Comparison of ENCODE assay signal across 20 mouse cellular contexts in genomic region chr4:54878531-54878930, GRCm38 (mm10).
DNase-seq lines count a peak whose midpoint lies in the region; TF ChIP-seq lines count a peak whose summit lies in the region.
"Had no signal": no experiment of that assay in that cellular context is flagged by ENCODE, and none has a peak within 500 bp of the region (broad histone marks: within the 10 kb centered on the region; RNA-seq: fewer than 3 reads in every experiment).

No protein-coding gene starts in this region.

- peak overlapping the region; percentile 85 for H3K27ac ChIP-seq in embryonic fibroblast, embryonic 13.5 days (ENCODE audit: insufficient read depth, low read length)
- H3K27ac ChIP-seq: embryonic facial prominence, embryonic 13.5 days; embryonic facial prominence, embryonic 15.5 days; forebrain, embryonic 13.5 days had no signal

- TF ChIP-seq CTCF in embryonic fibroblast, embryonic 13.5 days (IDR thresholded peaks at IDR 0.05; ENCODE audit: borderline replicate concordance, insufficient read depth, low read length): no peak

- TF ChIP-seq POLR2A in embryonic fibroblast, embryonic 13.5 days (IDR thresholded peaks at IDR 0.05; ENCODE audit: low read depth, low read length): no peak

- peak; percentile 51 for DNase-seq in 3134 (ENCODE audit: extremely low read depth, insufficient read length, low spot score)
- DNase-seq in 3T3-L1 (ENCODE audit: low read depth, low spot score): peak; percentile 76
- DNase-seq in Muller cell, postnatal 12 days (ENCODE audit: inconsistent ontology term): peak; percentile 41
- no peak for DNase-seq in kidney, postnatal 25 days
- DNase-seq in lung, postnatal 36 days: no peak
- DNase-seq in cerebellum, postnatal 14 days: no peak
- no peak for DNase-seq in spleen, postnatal 4 days (ENCODE audit: low spot score in 2 of 2)
- DNase-seq: adrenal gland, adult 8-10 months; adrenal gland, postnatal 14 days; adrenal gland, postnatal 36 days; cerebellum, adult 11-12 months; cerebellum, adult 2 months; cerebellum, adult 9-10 months; cerebellum, postnatal 10 days; cerebellum, postnatal 36 days; embryo, embryonic 11 days had no signal

- peaks cover 21% of the 10 kb centered on the region for H3K4me1 ChIP-seq in embryonic fibroblast, embryonic 13.5 days (ENCODE audit: control insufficient read depth, insufficient read depth, low read length)
- H3K4me1 ChIP-seq: embryonic facial prominence, embryonic 13.5 days; embryonic facial prominence, embryonic 15.5 days; forebrain, embryonic 13.5 days had no signal

- no peak overlapping the region for H3K4me3 ChIP-seq in embryonic fibroblast, embryonic 13.5 days (ENCODE audit: insufficient read depth, low read length)
- H3K4me3 ChIP-seq: embryonic facial prominence, embryonic 13.5 days; embryonic facial prominence, embryonic 15.5 days; forebrain, embryonic 13.5 days had no signal

Comparison
In these comparisons a context has a peak if more than half of its experiments do, and no peak if none do; other contexts are left out.
1. DNase-seq: peak in 3134 (single experiment), 3T3-L1 (single experiment) and Muller cell, postnatal 12 days (single experiment); none in kidney, postnatal 25 days (0 of 2), lung, postnatal 36 days (single experiment), cerebellum, postnatal 14 days (0 of 2) and spleen, postnatal 4 days (0 of 2).